Mouse (Mus musculus): Measurements from ENCODE around the gene Endod1.
"Not testable (repeated sequence)": the region's sequence is repeated elsewhere in the genome, so short reads cannot be mapped to it uniquely, and the experiment has no call there.

The Endod1 gene

GRCm38 (mm10) chr9:14380386-14381285 lies 671 bp downstream of the Endod1 start:
- no peak for DNase-seq (ENCODE audit: extremely low read depth, low read depth, low spot score)

- no peak for DNase-seq (ENCODE audit: extremely low read depth, low read depth, low spot score)
Observed at GRCm38 (mm10) chr9:14379769-14380385, 1.4 kb downstream of the Endod1 start.

GRCm38 (mm10) chr9:14378151-14378550 lies 3.2 kb downstream of the Endod1 start:
- no peak for DNase-seq (ENCODE audit: extremely low read depth, low read depth, low spot score)

GRCm38 (mm10) chr9:14376149-14376548 lies 5.2 kb downstream of the Endod1 start:
- no peak for DNase-seq (ENCODE audit: extremely low read depth, low read depth, low spot score)

GRCm38 (mm10) chr9:14372440-14372839 lies 8.9 kb downstream of the Endod1 start:
- no peak for DNase-seq (ENCODE audit: extremely low read depth, low read depth, low spot score)

- no peak for DNase-seq (ENCODE audit: extremely low read depth, low read depth, low spot score)
Observed at GRCm38 (mm10) chr9:14369271-14369670, 12.0 kb downstream of the Endod1 start.

- DNase-seq (ENCODE audit: extremely low read depth, low read depth, low spot score): no peak
Observed at GRCm38 (mm10) chr9:14367850-14368249, 13.5 kb downstream of the Endod1 start.

- no peak for DNase-seq (ENCODE audit: extremely low read depth, low read depth, low spot score)
Observed at GRCm38 (mm10) chr9:14365481-14366125, 15.7 kb downstream of the Endod1 start.

GRCm38 (mm10) chr9:14364719-14365118 lies 16.6 kb downstream of the Endod1 start:
- no peak for DNase-seq (ENCODE audit: extremely low read depth, low read depth, low spot score)

GRCm38 (mm10) chr9:14363540-14363939 lies 17.8 kb downstream of the Endod1 start:
- DNase-seq (ENCODE audit: extremely low read depth, low read depth, low spot score): no peak

GRCm38 (mm10) chr9:14362068-14362768 lies 19.1 kb downstream of the Endod1 start:
- no peak for DNase-seq (ENCODE audit: extremely low read depth, low read depth, low spot score)

GRCm38 (mm10) chr9:14357033-14357432 lies 24.3 kb downstream of the Endod1 start:
- DNase-seq (ENCODE audit: extremely low read depth, low read depth, low spot score): no peak

GRCm38 (mm10) chr9:14354852-14355251 lies 26.5 kb downstream of the Endod1 start:
- no peak for DNase-seq (ENCODE audit: extremely low read depth, low read depth, low spot score)

GRCm38 (mm10) chr9:14352337-14352736 lies 29.0 kb downstream of the Endod1 start:
- no peak for DNase-seq (ENCODE audit: extremely low read depth, low read depth, low spot score)

- DNase-seq (ENCODE audit: extremely low read depth, low read depth, low spot score): no peak
Observed at GRCm38 (mm10) chr9:14350787-14351186, 30.5 kb downstream of the Endod1 start.

GRCm38 (mm10) chr9:14349380-14349779 lies 31.9 kb downstream of the Endod1 start:
- DNase-seq (ENCODE audit: extremely low read depth, low read depth, low spot score): peak; percentile 86

GRCm38 (mm10) chr9:14348416-14348815 lies 32.9 kb downstream of the Endod1 start:
- DNase-seq (ENCODE audit: extremely low read depth, low read depth, low spot score): no peak

- not testable (repeated sequence) for DNase-seq (ENCODE audit: extremely low read depth, low read depth, low spot score)
Observed at GRCm38 (mm10) chr9:14345866-14346265, 35.4 kb downstream of the Endod1 start.

- DNase-seq (ENCODE audit: extremely low read depth, low read depth, low spot score): no peak
Observed at GRCm38 (mm10) chr9:14342041-14342668, 39.2 kb downstream of the Endod1 start.

GRCm38 (mm10) chr9:14338701-14339100 lies 42.6 kb downstream of the Endod1 start:
- no peak for DNase-seq (ENCODE audit: extremely low read depth, low read depth, low spot score)

GRCm38 (mm10) chr9:14336901-14337300 lies 44.4 kb downstream of the Endod1 start:
- DNase-seq (ENCODE audit: extremely low read depth, low read depth, low spot score): no peak

All from fat pad, adult 2 months (tissue).